ENCODE assay signal across 8 mouse cellular contexts in the genomic region with DNA sequence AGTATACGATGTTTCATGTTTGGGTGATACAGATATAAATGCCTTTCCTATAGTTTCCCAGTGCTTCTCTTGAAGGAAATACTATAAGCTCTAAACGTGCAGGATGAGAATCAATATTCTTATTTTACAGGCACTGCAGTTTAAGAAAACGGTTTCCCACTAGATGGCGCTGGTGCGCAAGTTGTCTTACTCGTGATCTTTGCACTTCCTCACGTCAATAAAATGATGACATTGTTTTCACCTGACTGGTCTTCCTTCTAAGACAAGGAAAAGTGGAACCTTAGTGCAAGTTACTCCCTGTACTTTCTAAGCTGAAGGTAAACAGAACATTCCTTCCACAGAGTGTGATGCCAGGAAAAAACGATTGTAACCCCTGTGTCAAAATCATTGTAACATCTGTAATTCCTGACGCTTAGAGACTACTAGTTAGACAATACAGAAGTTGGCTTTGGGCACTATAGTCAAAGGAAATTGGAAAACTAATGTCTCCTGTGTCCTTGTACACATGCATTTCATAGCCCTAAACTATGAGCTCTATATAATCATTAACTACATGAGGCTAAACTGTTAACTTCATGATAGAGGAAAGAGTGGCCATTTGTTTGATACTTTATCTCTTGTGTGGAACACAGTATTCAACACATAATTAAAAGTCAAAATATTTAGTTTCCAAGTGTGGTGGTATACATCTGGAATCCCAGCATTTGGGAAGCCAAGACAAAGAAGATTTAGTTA. TPM values are rescaled to one million over a fixed set of nuclear protein-coding genes. Genes with fewer than 3 reads are reported as not detected.
DNase-seq lines count a peak whose midpoint lies in the region; ATAC-seq lines count a peak whose summit lies in the region.

No protein-coding gene starts in this region.

- no peak for ATAC-seq in kidney, embryonic 14.5 days (ENCODE audit: low FRiP score, low TSS enrichment)
- no peak for ATAC-seq in neural tube, embryonic 11.5 days (ENCODE audit: insufficient read depth, low FRiP score, low TSS enrichment)

- intact Hi-C loops in left cerebral cortex, postnatal 14 days (cut with DNase I): no loop called here

- H3K4me2 ChIP-seq in kidney, embryonic 14.5 days (replicated peaks; ENCODE audit: low read depth, low read length): no peak overlapping the region
- H3K4me2 ChIP-seq in neural tube, embryonic 11.5 days (ENCODE audit: low read depth): no peak overlapping the region

- H3K36me3 ChIP-seq in kidney, embryonic 14.5 days (ENCODE audit: control insufficient read depth, insufficient read depth, low read length): peaks cover 6% of the 10 kb centered on the region; the same call in 1 of the 2 replicates
- H3K36me3 ChIP-seq in neural tube, embryonic 11.5 days (ENCODE audit: control insufficient read depth, insufficient read depth, low read length): no peaks in the 10 kb centered on the region

- DNase-seq in kidney, adult 11 months: peak; percentile 65
- DNase-seq in adrenal gland, postnatal 10 days: peak; percentile 89
- DNase-seq in embryo, embryonic 9.5 days (ENCODE audit: extremely low spot score): peak; percentile 75
- peak; percentile 93 for DNase-seq in induced T-regulatory cell, adult 2 months (ENCODE audit: low read depth)
- peak; percentile 72 to 90 for DNase-seq in left cerebral cortex, postnatal 14 days (ENCODE audit: low spot score in 2 of 2)
- DNase-seq in neural tube, embryonic 11.5 days (ENCODE audit: low spot score): peak; percentile 83
- peak; percentile 26 to 31 for DNase-seq in thymus, adult 18-20 months

- 19% methylated on average over 9 of the region's 9 CpGs for WGBS in kidney, embryonic 14.5 days
- WGBS in neural tube, embryonic 11.5 days: 21% methylated on average over 9 of the region's 9 CpGs

- H3K9ac ChIP-seq in kidney, embryonic 14.5 days (ENCODE audit: low read depth, low read length): no peak overlapping the region
- no peak overlapping the region for H3K9ac ChIP-seq in neural tube, embryonic 11.5 days (ENCODE audit: low read length)

- H3K27ac ChIP-seq in kidney, embryonic 14.5 days (ENCODE audit: low read depth, low read length): no peak overlapping the region
- no peak overlapping the region for H3K27ac ChIP-seq in neural tube, embryonic 11.5 days (ENCODE audit: low read depth, low read length)

- H3K9me3 ChIP-seq in kidney, embryonic 14.5 days (ENCODE audit: control insufficient read depth, low read length): no peaks in the 10 kb centered on the region
- H3K9me3 ChIP-seq in neural tube, embryonic 11.5 days (ENCODE audit: control insufficient read depth, low read length): no peaks in the 10 kb centered on the region

- peaks cover 7% of the 10 kb centered on the region; the same call in 1 of the 2 replicates for H3K4me1 ChIP-seq in kidney, embryonic 14.5 days (ENCODE audit: control insufficient read depth, insufficient read depth, low read length)
- peaks cover 4% of the 10 kb centered on the region; the same call in 1 of the 2 replicates for H3K4me1 ChIP-seq in neural tube, embryonic 11.5 days (ENCODE audit: control insufficient read depth, insufficient read depth, low read length)

- no peaks in the 10 kb centered on the region for H3K27me3 ChIP-seq in kidney, embryonic 14.5 days (ENCODE audit: control insufficient read depth, insufficient read depth, low read length)
- H3K27me3 ChIP-seq in neural tube, embryonic 11.5 days (ENCODE audit: control insufficient read depth, insufficient read depth, low read length): no peaks in the 10 kb centered on the region

- H3K4me3 ChIP-seq in kidney, embryonic 14.5 days (ENCODE audit: low read length): no peak overlapping the region
- no peak overlapping the region for H3K4me3 ChIP-seq in neural tube, embryonic 11.5 days (ENCODE audit: low read depth, low read length)

RNA-seq across cellular contexts. Expression of a gene that starts 2.4 kb away (rescaled TPM):
- 15.9 and 18.2 TPM in 2 replicates for polyA plus RNA-seq in kidney, embryonic 14.5 days (2014; fragmentation: Nextera tagmentation; extraction: Ambion mirVana)
- 10 to 100 TPM; 35.0 to 35.6 TPM for total RNA-seq in adrenal gland, postnatal 10 days (2021)
- total RNA-seq in left cerebral cortex, postnatal 14 days (2021): 10 to 100 TPM; 38.2 to 40.2 TPM
- polyA plus RNA-seq in neural tube, embryonic 11.5 days (2014; fragmentation: Nextera tagmentation; extraction: Ambion mirVana): 16.8 and 18.0 TPM in 2 replicates

RNA-seq across cellular contexts. Expression of a gene that starts 7.1 kb away (rescaled TPM):
- polyA plus RNA-seq in kidney, embryonic 14.5 days (2014; fragmentation: Nextera tagmentation; extraction: Ambion mirVana): not detected in 2 replicates
- total RNA-seq in adrenal gland, postnatal 10 days (2021): not detected
- not detected for total RNA-seq in left cerebral cortex, postnatal 14 days (2021)
- not detected in 2 replicates for polyA plus RNA-seq in neural tube, embryonic 11.5 days (2014; fragmentation: Nextera tagmentation; extraction: Ambion mirVana)

RNA-seq across cellular contexts. Expression of a gene that starts 28.8 kb away (rescaled TPM):
- 1.1 and 2.0 TPM in 2 replicates for polyA plus RNA-seq in kidney, embryonic 14.5 days (2014; fragmentation: Nextera tagmentation; extraction: Ambion mirVana)
- under 1 TPM; 0.15 to 0.61 TPM for total RNA-seq in adrenal gland, postnatal 10 days (2021)
- 1 to 10 TPM; 4.1 to 4.4 TPM for total RNA-seq in left cerebral cortex, postnatal 14 days (2021)
- polyA plus RNA-seq in neural tube, embryonic 11.5 days (2014; fragmentation: Nextera tagmentation; extraction: Ambion mirVana): 0.49 and 0.53 TPM in 2 replicates

RNA-seq across cellular contexts. Expression of a gene that starts 39.0 kb away (rescaled TPM):
- polyA plus RNA-seq in kidney, embryonic 14.5 days (2014; fragmentation: Nextera tagmentation; extraction: Ambion mirVana): 13.2 and 17.5 TPM in 2 replicates
- total RNA-seq in adrenal gland, postnatal 10 days (2021): 10 to 100 TPM; 12.0 to 15.2 TPM
- total RNA-seq in left cerebral cortex, postnatal 14 days (2021): 10 to 100 TPM; 44.2 to 49.4 TPM
- polyA plus RNA-seq in neural tube, embryonic 11.5 days (2014; fragmentation: Nextera tagmentation; extraction: Ambion mirVana): 18.9 and 20.3 TPM in 2 replicates

Comparison
In these comparisons a context has a peak if more than half of its experiments do, and no peak if none do; other contexts are left out.
1. DNase-seq: peak in every context shown above with its lines; median percentile 93 in induced T-regulatory cell, adult 2 months; 89 in adrenal gland, postnatal 10 days; 83 in neural tube, embryonic 11.5 days; 81 in left cerebral cortex, postnatal 14 days; 75 in embryo, embryonic 9.5 days; 65 in kidney, adult 11 months; 28 in thymus, adult 18-20 months.